Mouse (Mus musculus) testis, adult 2 months (tissue): ENCODE measurements around the gene Baiap2l2.

Experiments used
- CTCF ChIP-seq: fragments of 200-500 bp; IDR thresholded peaks from 2 replicates; pipeline ENCODE4 v1.5.1; 2012; ENCODE audit warnings: low read depth, mild to moderate bottlenecking, inconsistent platforms, low read length, moderate library complexity; ENCODE audit not compliant: control insufficient read depth, insufficient read depth, insufficient replicate concordance
- POLR2A ChIP-seq: fragments of 200-500 bp; IDR thresholded peaks from 2 replicates; pipeline ENCODE4 v1.6.1; 2012; ENCODE audit warnings: low read depth, mild to moderate bottlenecking, inconsistent platforms, low read length, moderate library complexity; ENCODE audit not compliant: control insufficient read depth

- TF ChIP-seq CTCF = no peak
- no peak for TF ChIP-seq POLR2A
Measured at GRCm38 (mm10) chr15:79282434-79282833, 2.9 kb downstream of the Baiap2l2 start.
